Mouse (Mus musculus): Measurements from ENCODE around the gene Ihh.

The Ihh gene

GRCm38 (mm10) chr1:74951556-74952210 lies at the start of gene Ihh:
TSS of gene Ihh (minus strand) at chr1:74951672.
- peak; percentile 14 to 16 for DNase-seq

- DNase-seq: no peak
Observed at GRCm38 (mm10) chr1:75001183-75001582, 49.7 kb upstream of the Ihh start.

GRCm38 (mm10) chr1:75000496-75000895 lies 49.0 kb upstream of the Ihh start:
- peak; percentile 17 to 43 for DNase-seq

GRCm38 (mm10) chr1:74999173-74999572 lies 47.7 kb upstream of the Ihh start:
- no peak for DNase-seq

GRCm38 (mm10) chr1:74997231-74997630 lies 45.8 kb upstream of the Ihh start:
- DNase-seq: no peak

GRCm38 (mm10) chr1:74977001-74977400 lies 25.5 kb upstream of the Ihh start:
- no peak for DNase-seq

GRCm38 (mm10) chr1:74975936-74976335 lies 24.5 kb upstream of the Ihh start:
- DNase-seq: no peak

- no peak for DNase-seq
Observed at GRCm38 (mm10) chr1:74973590-74973989, 22.1 kb upstream of the Ihh start.

- DNase-seq: no peak
Observed at GRCm38 (mm10) chr1:74971353-74972050, 20.0 kb upstream of the Ihh start.

- no peak for DNase-seq
Observed at GRCm38 (mm10) chr1:74967962-74968580, 16.6 kb upstream of the Ihh start.

GRCm38 (mm10) chr1:74964494-74965215 lies 13.2 kb upstream of the Ihh start:
- peak; percentile 70 to 83 for DNase-seq

- DNase-seq: no peak
Observed at GRCm38 (mm10) chr1:74962853-74963227, 11.4 kb upstream of the Ihh start.

GRCm38 (mm10) chr1:74962126-74962852 lies 10.8 kb upstream of the Ihh start:
- DNase-seq: no peak

GRCm38 (mm10) chr1:74961722-74962121 lies 10.2 kb upstream of the Ihh start:
- DNase-seq: no peak

- DNase-seq: no peak
Observed at GRCm38 (mm10) chr1:74960059-74960458, 8.6 kb upstream of the Ihh start.

GRCm38 (mm10) chr1:74950576-74951490 lies 639 bp downstream of the Ihh start:
- peak; percentile 12 to 13 for DNase-seq

- DNase-seq: no peak
Observed at GRCm38 (mm10) chr1:74950066-74950465, 1.4 kb downstream of the Ihh start.

- peak; percentile 18 to 38 for DNase-seq
Observed at GRCm38 (mm10) chr1:74949666-74950050, 1.8 kb downstream of the Ihh start.

- DNase-seq: peak; percentile 84 to 89
Observed at GRCm38 (mm10) chr1:74948784-74949665, 2.4 kb downstream of the Ihh start.

- DNase-seq: peak in 1 of 2 experiments; percentile 23
Observed at GRCm38 (mm10) chr1:74947986-74948670, 3.3 kb downstream of the Ihh start.

All from cerebellum, postnatal 25 days (tissue).